Mouse (Mus musculus): ENCODE results near the gene Ppy.

DNA sequence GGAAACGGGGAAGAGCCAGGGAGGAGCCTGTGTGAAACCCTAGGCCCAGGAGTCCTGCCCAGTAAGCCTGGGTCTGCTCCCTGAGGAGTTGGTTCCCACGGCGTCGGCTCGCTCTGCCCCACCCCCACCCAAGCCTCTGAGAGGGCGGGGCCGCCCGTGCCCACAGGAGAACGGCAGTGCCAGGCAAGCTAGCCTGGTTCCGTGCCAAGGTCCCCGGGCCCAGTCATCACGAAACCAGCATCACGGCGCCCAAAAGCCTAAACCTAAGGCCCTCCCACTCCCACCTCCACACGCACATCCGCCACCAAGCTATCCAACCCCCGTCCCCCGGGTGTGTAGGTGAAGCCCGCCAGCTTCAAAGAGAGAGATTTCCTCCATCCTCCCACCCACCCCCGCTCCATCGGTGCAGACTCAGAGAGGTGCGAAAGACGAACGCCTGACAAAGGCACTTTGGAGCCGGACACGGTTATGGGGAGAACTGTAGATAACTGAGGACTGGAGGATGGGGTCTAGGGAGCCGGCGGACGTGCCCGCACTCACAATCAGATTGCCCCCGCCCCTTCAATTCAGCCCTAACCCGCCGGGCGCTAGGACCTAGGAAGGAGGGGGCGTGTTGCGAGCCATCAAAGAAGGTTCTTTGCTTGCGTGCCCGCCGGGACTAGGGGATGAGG lies 13.9 kb downstream of the Ppy start:
- no peak for TF ChIP-seq CTCF (conservative IDR thresholded peaks at IDR 0.05; ENCODE audit: low read length)
- no peak for TF ChIP-seq NANOG (IDR thresholded peaks at IDR 0.05; ENCODE audit: borderline replicate concordance, low read length)
- no peak for TF ChIP-seq POU5F1 (IDR thresholded peaks at IDR 0.05; ENCODE audit: borderline replicate concordance, low read length)
